Mouse (Mus musculus) megakaryocyte, embryonic 14.5 days (primary cell): ENCODE data around the gene Aldh1a3.

ENCODE experiments used
- FLI1 ChIP-seq: IDR thresholded peaks from 2 replicates; pipeline ENCODE4 v1.6.1; 2012; ENCODE audit warnings: low read length, inconsistent platforms, mixed read lengths
- GATA1 ChIP-seq: IDR thresholded peaks from 3 replicates; pipeline ENCODE4 v1.6.1; 2012; ENCODE audit warnings: mixed read lengths, low read length, inconsistent platforms, borderline replicate concordance

DNA sequence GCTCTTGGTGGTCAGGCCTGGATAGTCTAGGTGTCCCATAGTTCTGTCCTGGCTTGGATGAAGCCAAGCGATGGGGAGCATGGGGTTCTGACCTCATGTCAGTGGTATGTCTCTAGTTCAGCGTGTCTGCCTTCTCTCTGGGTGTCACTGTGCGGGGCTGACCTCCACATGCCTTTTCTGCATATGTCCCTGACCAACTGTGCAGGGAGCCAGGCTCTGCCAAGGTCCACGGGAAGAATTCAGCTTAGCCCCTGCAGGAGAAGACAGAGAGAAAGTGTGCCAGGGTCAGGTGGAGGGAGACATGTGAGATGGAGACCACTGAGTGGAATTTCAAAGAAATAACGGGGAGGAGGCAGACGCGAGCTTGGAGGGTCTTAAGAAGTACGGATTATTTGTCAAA, 49.0 kb upstream of the Aldh1a3 start:
- TF ChIP-seq GATA1 (no peak), FLI1 (no peak)
